Mouse (Mus musculus) kidney, embryonic 16.5 days (tissue): ENCODE results near the gene S1pr2. TPM values are rescaled to one million over a fixed set of nuclear protein-coding genes. Genes with fewer than 3 reads are reported as not detected.

Experiments used
- ATAC-seq: fragments of 200-750 bp; cut with Nextera tagmentation; 2 replicates; pipeline ENCODE4 v1.8.0; 2017; ENCODE audit warnings: moderate TSS enrichment; ENCODE audit not compliant: low FRiP score, low TSS enrichment
- H3K27ac ChIP-seq: fragments of 300-500 bp; sonication (generic); 2 replicates; pipeline ENCODE4 v1.5.1; 2014; ENCODE audit warnings: low read length
- H3K27me3 ChIP-seq: fragments of 300-500 bp; sonication (generic); 2 replicates; pipeline ENCODE4 v1.6.1; 2014; ENCODE audit warnings: low read length, control low read depth, mixed read lengths; ENCODE audit not compliant: insufficient read depth
- H3K36me3 ChIP-seq: fragments of 300-500 bp; sonication (generic); 2 replicates; pipeline ENCODE4 v1.6.1; 2014; ENCODE audit warnings: low read length, control low read depth, mixed read lengths; ENCODE audit not compliant: insufficient read depth
- H3K4me1 ChIP-seq: fragments of 300-500 bp; sonication (generic); 2 replicates; pipeline ENCODE4 v1.6.1; 2014; ENCODE audit warnings: low read length, control low read depth, mixed read lengths; ENCODE audit not compliant: insufficient read depth
- H3K4me2 ChIP-seq: fragments of 300-500 bp; sonication (generic); replicated peaks from 2 replicates; pipeline ENCODE4 v1.6.1; 2014; ENCODE audit warnings: low read depth, low read length
- H3K4me3 ChIP-seq: fragments of 300-500 bp; sonication (generic); 2 replicates; pipeline ENCODE4 v1.5.1; 2014; ENCODE audit warnings: mild to moderate bottlenecking, low read length
- H3K9ac ChIP-seq: fragments of 300-500 bp; sonication (generic); replicated peaks from 2 replicates; pipeline ENCODE4 v1.6.1; 2014; ENCODE audit warnings: low read length
- H3K9me3 ChIP-seq: fragments of 300-500 bp; sonication (generic); 2 replicates; pipeline ENCODE4 v1.6.1; 2016; ENCODE audit warnings: low read length, control low read depth
- WGBS: fragments of 180-500 bp; shearing (Covaris S2); extraction: QIAGEN DNeasy Blood & Tissue Kit; methylation state at CpG from one replicate; pipeline ENCODE4 v1.1.7; 2014; 5-methylcytosine and 5-hydroxymethylcytosine counted together
- polyA plus RNA-seq: library from polyadenylated mRNA; unstranded; fragments of >200 nt; fragmentation: Nextera tagmentation; extraction: Ambion mirVana; gene quantifications from 2 replicates; pipeline ENCODE4 v1.2.1, GENCODE M21; 2015

S1pr2 gene
- polyA plus RNA-seq, 1 experiment from 2014 or later = 35.1 TPM

DNA sequence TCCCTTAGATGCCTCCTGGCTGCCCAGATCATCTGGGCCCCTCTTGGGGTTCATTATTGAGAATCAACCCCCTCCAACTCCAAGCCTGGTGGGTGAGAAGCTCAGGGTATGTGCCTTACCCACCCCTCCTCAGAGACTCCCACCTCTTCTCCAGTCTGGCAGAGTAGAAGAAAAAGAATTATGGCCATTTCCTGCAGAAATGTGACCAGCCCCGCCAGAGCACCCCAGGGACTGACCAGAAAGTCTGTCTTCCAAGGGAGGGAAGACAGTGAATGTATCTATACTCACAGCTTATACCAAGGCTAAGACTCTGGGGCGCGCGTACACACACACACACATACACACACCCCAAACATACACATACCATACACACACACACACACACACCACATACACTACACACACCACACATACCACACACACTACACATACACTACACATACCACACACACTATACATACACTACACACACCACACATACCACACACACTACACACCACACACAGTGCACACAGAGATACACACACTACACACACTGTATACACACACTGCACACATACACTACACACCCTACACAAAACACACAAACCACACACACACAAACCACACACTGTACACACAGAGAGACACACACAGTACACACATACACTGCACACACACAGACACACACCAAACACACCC is 3.4 kb downstream of the S1pr2 start:
- peak overlapping the region; percentile 68 for H3K9ac ChIP-seq
- H3K27ac ChIP-seq = peak overlapping the region; percentile 95
- 48% methylated on average over 4 of the region's 4 CpGs for WGBS
- H3K4me1 ChIP-seq = peaks cover 49% of the 10 kb centered on the region
- peak; percentile 1; the same call in 1 of the 2 replicates for ATAC-seq
- peak overlapping the region; percentile 63 for H3K4me3 ChIP-seq
- no peaks in the 10 kb centered on the region for H3K27me3 ChIP-seq
- H3K4me2 ChIP-seq = peak overlapping the region; percentile 63
- H3K36me3 ChIP-seq = peaks cover 10% of the 10 kb centered on the region
- no peaks in the 10 kb centered on the region for H3K9me3 ChIP-seq

DNA sequence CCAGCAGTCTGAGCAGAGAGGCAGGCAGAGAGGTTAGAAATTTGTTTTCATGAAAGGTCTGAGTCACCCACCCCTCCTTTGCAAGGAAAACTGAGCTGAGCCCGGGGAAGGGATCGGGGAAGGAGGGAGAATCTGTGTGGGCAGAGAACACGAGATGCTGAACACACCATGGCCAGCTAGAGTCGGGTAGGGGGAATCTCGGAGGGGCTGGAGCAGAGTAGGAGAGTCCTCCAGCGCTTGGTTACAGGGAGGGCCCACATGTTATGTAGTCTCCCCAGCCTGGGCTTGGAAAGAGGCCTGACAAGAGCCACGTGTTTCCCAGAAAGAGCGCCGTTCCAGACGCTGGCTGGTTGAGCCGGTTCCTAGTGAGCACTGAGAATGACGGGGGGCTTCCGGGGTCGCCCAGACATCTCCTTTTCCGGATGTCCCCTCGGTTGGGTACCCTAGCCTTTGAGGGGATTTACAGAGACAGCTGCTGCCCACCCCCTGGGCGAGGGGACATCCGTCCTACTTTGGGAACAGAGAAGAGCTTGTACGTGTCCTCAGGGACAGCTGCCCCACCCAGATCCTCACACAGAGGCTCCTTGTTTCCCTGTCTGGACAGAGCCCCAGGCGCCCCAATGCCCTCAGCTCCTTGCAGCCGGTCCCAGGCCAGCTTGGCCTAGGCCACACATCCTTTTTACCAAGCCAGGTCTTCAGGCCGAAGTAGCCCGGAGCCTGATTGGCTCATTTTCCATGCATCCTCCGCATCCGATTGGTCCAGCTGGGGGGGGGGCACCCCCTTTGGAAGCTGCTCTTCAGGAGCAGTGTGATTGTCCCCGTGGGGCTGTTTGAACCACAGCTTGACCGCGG is 4.2 kb downstream of the S1pr2 start:
- Histone ChIP-seq H3K4me1 (peaks cover 49% of the 10 kb centered on the region), H3K27ac (peak overlapping the region; percentile 95)
- ATAC-seq = peak; percentile 46

DNA sequence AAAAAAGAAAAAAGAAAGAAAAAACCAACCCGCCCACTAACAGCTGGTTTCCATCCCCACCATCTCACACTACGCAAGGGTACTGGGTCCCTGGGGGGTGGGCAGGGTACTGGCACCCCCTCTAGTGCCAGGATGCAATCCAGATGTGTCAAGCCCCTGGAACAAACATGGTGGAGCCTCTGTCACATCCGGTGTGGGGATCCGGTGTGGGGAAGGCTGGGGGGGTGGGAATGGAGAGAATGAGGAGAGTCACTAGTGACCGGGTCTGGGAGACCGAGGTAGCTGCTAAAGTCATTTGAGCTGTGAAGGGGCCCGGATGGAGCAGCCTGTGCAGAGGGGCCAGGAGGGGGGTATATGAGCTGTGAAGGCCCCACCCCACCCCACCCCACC is 4.8 kb downstream of the S1pr2 start:
- H3K4me1 ChIP-seq = peaks cover 47% of the 10 kb centered on the region
- no peaks in the 10 kb centered on the region for H3K9me3 ChIP-seq
- 18% methylated on average over 7 of the region's 7 CpGs for WGBS
- ATAC-seq = peak; percentile 49
- H3K27ac ChIP-seq = peak overlapping the region; percentile 95
- H3K27me3 ChIP-seq = no peaks in the 10 kb centered on the region
- H3K9ac ChIP-seq = peak overlapping the region; percentile 68
- peaks cover 24% of the 10 kb centered on the region for H3K36me3 ChIP-seq
- H3K4me3 ChIP-seq = peak overlapping the region; percentile 63; the same call in 1 of the 2 replicates
- peak overlapping the region; percentile 63 for H3K4me2 ChIP-seq

More for the DNA sequence above, 4.2 kb downstream of the S1pr2 start:
- H3K9me3 ChIP-seq = no peaks in the 10 kb centered on the region
- WGBS = 12% methylated on average over 28 of the region's 28 CpGs
- H3K27me3 ChIP-seq = no peaks in the 10 kb centered on the region
- peak overlapping the region; percentile 63 for H3K4me3 ChIP-seq
- peak overlapping the region; percentile 63 for H3K4me2 ChIP-seq
- peak overlapping the region; percentile 68 for H3K9ac ChIP-seq
- peaks cover 18% of the 10 kb centered on the region for H3K36me3 ChIP-seq

DNA sequence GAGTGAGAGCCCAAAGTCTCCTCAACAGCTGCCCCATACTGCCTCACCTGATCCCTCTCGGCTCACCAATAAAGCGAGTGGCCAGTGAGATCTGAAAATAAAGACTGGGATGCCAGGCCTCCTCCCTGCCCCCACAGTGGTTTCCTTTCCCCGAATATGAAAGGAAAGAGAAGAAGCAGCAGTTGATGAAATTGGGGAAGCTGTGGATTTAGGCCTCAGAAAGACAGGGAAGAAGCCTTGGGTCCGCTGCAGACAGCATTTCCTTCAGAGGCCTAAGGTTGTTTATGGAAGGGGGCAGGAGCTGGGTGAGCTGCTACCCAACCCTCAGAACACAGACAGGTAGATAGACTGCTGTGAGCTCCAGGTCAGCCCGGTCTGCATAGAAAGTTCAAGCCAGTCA is 9.8 kb downstream of the S1pr2 start:
- H3K36me3 ChIP-seq = peaks cover 33% of the 10 kb centered on the region
- ATAC-seq = no peak
- no peak overlapping the region for H3K9ac ChIP-seq
- H3K4me3 ChIP-seq = no peak overlapping the region
- WGBS = 83% methylated on average over 5 of the region's 5 CpGs
- H3K9me3 ChIP-seq = no peaks in the 10 kb centered on the region
- H3K4me1 ChIP-seq = peaks cover 8% of the 10 kb centered on the region
- no peaks in the 10 kb centered on the region for H3K27me3 ChIP-seq
- no peak overlapping the region for H3K27ac ChIP-seq
- no peak overlapping the region for H3K4me2 ChIP-seq

DNA sequence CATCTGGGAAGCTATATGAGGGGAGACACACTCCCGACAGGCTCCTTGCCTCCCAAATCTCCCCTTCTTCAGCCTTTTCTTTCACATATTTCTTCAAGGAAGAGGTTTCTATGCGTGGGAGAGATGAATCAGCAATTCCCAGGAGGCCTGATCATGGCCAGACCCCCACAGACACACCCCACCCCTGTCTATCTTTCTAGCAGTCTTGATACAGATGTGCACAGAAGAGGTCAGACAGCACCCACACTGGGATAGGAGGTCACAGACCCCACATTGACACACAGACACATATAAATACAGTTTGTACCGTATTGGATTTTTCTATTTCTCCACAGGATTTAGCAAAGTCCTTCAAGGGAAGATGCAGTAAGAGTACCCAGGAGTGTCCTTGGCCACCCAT is 10.6 kb downstream of the S1pr2 start:
- WGBS = 83% methylated on average over 3 of the region's 3 CpGs
- no peak for ATAC-seq
- H3K4me2 ChIP-seq = no peak overlapping the region
- peaks cover under 1% of the 10 kb centered on the region; the same call in 1 of the 2 replicates for H3K4me1 ChIP-seq
- H3K4me3 ChIP-seq = no peak overlapping the region
- no peak overlapping the region for H3K9ac ChIP-seq
- peaks cover 33% of the 10 kb centered on the region for H3K36me3 ChIP-seq
- no peaks in the 10 kb centered on the region for H3K9me3 ChIP-seq
- no peak overlapping the region for H3K27ac ChIP-seq
- H3K27me3 ChIP-seq = no peaks in the 10 kb centered on the region

DNA sequence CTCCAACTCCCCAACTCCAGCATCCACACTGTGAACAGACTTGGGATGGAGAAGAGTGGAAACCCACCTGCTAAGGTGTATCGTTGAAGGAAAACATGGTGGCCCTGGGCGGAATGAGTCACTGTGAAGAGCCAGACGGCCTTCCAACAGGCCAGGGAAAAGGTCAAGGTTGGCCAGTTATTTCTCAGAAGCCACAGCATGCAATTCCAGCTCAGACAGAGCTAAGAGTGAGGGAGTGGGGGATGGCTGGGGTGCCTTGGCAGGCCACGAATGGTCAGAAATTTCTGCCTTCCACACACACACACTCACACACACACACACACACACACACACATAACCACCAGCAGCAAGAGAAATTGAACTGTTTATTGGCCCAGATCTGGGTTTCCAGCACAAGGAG is 11.0 kb downstream of the S1pr2 start:
- no peak overlapping the region for H3K9ac ChIP-seq
- H3K9me3 ChIP-seq = no peaks in the 10 kb centered on the region
- H3K27me3 ChIP-seq = no peaks in the 10 kb centered on the region
- no peak for ATAC-seq
- no peak overlapping the region for H3K4me3 ChIP-seq
- WGBS = 84% methylated on average over 4 of the region's 4 CpGs
- peaks cover 33% of the 10 kb centered on the region for H3K36me3 ChIP-seq
- no peak overlapping the region for H3K4me2 ChIP-seq
- H3K4me1 ChIP-seq = no peaks in the 10 kb centered on the region
- H3K27ac ChIP-seq = no peak overlapping the region

DNA sequence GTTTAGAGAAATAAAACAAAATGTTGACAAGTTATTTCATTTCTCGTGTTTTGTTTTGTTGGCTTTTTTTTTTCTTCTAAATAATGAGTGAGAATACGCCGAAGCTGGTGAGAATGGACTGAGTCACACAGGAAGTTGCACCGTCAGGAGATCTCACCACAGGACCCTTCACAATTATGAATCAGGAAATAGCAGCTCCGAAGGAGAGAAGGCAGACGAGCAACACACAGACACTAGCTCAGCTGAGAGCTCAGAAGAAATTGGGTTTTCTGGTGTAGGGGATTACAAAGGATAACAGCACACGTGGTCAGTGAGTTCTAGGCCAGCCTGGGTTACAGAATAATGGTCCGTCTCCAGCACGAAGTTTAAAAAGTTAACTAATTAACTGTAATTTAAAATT is 15.0 kb downstream of the S1pr2 start:
- WGBS = 67% methylated on average over 9 of the region's 9 CpGs
- Histone ChIP-seq H3K4me3 (no peak overlapping the region), H3K36me3 (peaks cover 6% of the 10 kb centered on the region; the same call in 1 of the 2 replicates), H3K9ac (no peak overlapping the region), H3K4me2 (no peak overlapping the region), H3K27me3 (no peaks in the 10 kb centered on the region), H3K9me3 (no peaks in the 10 kb centered on the region), H3K4me1 (no peaks in the 10 kb centered on the region), H3K27ac (no peak overlapping the region)
- ATAC-seq = no peak

DNA sequence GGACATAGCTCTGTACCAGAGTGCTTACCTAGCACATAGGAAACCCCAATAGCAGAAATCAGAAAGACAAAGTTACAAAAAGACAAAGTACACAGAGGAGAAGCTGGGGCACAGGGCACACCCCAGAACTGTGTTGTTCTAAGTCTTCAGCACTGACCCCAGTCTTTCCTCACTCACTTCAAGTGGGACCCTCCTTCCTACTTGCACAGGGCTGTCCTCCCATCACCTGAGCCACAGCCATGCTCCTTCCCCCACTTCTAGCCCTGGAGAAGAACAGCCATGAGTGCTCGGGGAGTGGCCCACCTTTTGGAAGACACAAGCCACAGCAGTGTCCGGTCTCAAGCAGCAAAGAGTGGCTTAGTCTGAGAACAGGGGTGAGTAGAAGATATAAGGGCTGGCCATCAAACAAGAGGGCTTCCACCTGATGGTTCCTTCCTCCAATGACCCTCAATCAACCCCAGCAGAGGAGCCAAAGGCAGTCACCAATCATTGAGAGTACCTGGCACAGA is 17.1 kb downstream of the S1pr2 start, which contains the start of gene Dnmt1:
Gene Dnmt1, minus strand, starts transcription at position 459 of the 509 bp plus-strand sequence.
- Histone ChIP-seq H3K9ac (no peak within 1 kb of the TSS), H3K27ac (no peak within 1 kb of the TSS), H3K4me3 (no peak within 1 kb of the TSS), H3K27me3 (no peaks in the 10 kb centered on the region), H3K36me3 (no peaks in the 10 kb centered on the region), H3K9me3 (no peaks in the 10 kb centered on the region), H3K4me2 (no peak within 1 kb of the TSS), H3K4me1 (no peaks in the 10 kb centered on the region)
- ATAC-seq = no peak
- WGBS = 85% methylated on average over 2 of the region's 2 CpGs

DNA sequence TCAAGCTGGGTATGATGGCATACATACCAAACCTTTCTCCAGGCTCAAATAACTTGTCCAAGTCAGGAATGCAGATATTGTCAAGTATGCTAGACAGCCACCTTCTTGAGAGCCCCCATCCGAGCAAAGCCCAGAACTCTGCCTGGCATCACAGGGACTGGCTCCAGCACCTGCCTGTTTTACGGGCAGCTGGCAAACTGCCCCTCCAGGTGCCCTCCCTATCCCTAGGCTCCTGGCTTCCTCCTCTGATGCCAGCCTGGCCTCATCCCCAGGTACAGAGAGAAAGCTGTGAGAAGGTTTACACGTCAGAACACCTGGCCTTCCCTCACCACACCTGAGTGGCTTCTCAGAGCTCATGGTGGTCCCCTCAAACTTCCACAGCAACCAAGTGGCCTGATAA is 19.6 kb downstream of the S1pr2 start:
- H3K9ac ChIP-seq = no peak overlapping the region
- WGBS = 75% methylated on average over 3 of the region's 3 CpGs

More for the DNA sequence above, 19.6 kb downstream of the S1pr2 start:
- H3K9me3 ChIP-seq = no peaks in the 10 kb centered on the region
- no peak overlapping the region for H3K4me3 ChIP-seq
- no peaks in the 10 kb centered on the region for H3K36me3 ChIP-seq
- ATAC-seq = no peak
- no peak overlapping the region for H3K27ac ChIP-seq
- H3K4me1 ChIP-seq = no peaks in the 10 kb centered on the region
- no peak overlapping the region for H3K4me2 ChIP-seq
- H3K27me3 ChIP-seq = no peaks in the 10 kb centered on the region
